Mouse (Mus musculus) left cerebral cortex, adult 11 months (tissue): ENCODE measurements around the gene Resf1.
"Not testable (repeated sequence)": the region's sequence is repeated elsewhere in the genome, so short reads cannot be mapped to it uniquely, and the experiment has no call there.

Experiments used
- DNase-seq: peaks from one replicate; pipeline ENCODE4 v3.0.0; 2022; ENCODE audit warnings: low spot score

Gene Resf1

GRCm38 (mm10) chr6:149308956-149309932, at the start of gene Resf1:
Gene Resf1 (plus strand): TSS chr6:149309414.
- DNase-seq: peak; percentile 77

- DNase-seq: no peak
These were observed 48.4 kb upstream of the Resf1 start for GRCm38 (mm10) chr6:149260801-149261239.

- DNase-seq: no peak
These were observed 41.3 kb upstream of the Resf1 start for GRCm38 (mm10) chr6:149267951-149268350.

GRCm38 (mm10) chr6:149278248-149278731, 30.9 kb upstream of the Resf1 start:
- no peak for DNase-seq

GRCm38 (mm10) chr6:149278866-149279265, 30.3 kb upstream of the Resf1 start:
- DNase-seq: no peak

GRCm38 (mm10) chr6:149280511-149280910, 28.7 kb upstream of the Resf1 start:
- no peak for DNase-seq

- DNase-seq: not testable (repeated sequence)
These were observed 21.0 kb upstream of the Resf1 start for GRCm38 (mm10) chr6:149288190-149288589.

GRCm38 (mm10) chr6:149303231-149303630, 6.0 kb upstream of the Resf1 start:
- not testable (repeated sequence) for DNase-seq

GRCm38 (mm10) chr6:149307092-149307491, 2.1 kb upstream of the Resf1 start:
- DNase-seq: no peak

- no peak for DNase-seq
These were observed 1.4 kb upstream of the Resf1 start for GRCm38 (mm10) chr6:149307801-149308200.

GRCm38 (mm10) chr6:149310226-149310625, 1.0 kb downstream of the Resf1 start:
- DNase-seq: no peak

- DNase-seq: no peak
These were observed 1.8 kb downstream of the Resf1 start for GRCm38 (mm10) chr6:149311044-149311443.

GRCm38 (mm10) chr6:149311778-149312177, 2.6 kb downstream of the Resf1 start:
- DNase-seq: no peak

GRCm38 (mm10) chr6:149312221-149312620, 3.0 kb downstream of the Resf1 start:
- no peak for DNase-seq

- no peak for DNase-seq
These were observed 5.7 kb downstream of the Resf1 start for GRCm38 (mm10) chr6:149314918-149315317.

- no peak for DNase-seq
These were observed 14.5 kb downstream of the Resf1 start for GRCm38 (mm10) chr6:149323523-149324241.

GRCm38 (mm10) chr6:149324242-149324633, 15.0 kb downstream of the Resf1 start:
- DNase-seq: no peak

GRCm38 (mm10) chr6:149329071-149329470, 19.9 kb downstream of the Resf1 start:
- DNase-seq: no peak

- no peak for DNase-seq
These were observed 21.1 kb downstream of the Resf1 start for GRCm38 (mm10) chr6:149330332-149330731.

- no peak for DNase-seq
These were observed 23.8 kb downstream of the Resf1 start for GRCm38 (mm10) chr6:149333036-149333435.

GRCm38 (mm10) chr6:149337990-149338389, 28.8 kb downstream of the Resf1 start:
- DNase-seq: no peak

GRCm38 (mm10) chr6:149338622-149339021, 29.4 kb downstream of the Resf1 start:
- no peak for DNase-seq

- no peak for DNase-seq
These were observed 34.6 kb downstream of the Resf1 start for GRCm38 (mm10) chr6:149343802-149344201.
